Mouse (Mus musculus): ENCODE data around the gene Thra. TPM values are rescaled to one million over a fixed set of nuclear protein-coding genes. Genes with fewer than 3 reads are reported as not detected.

Gene Thra
- polyA plus RNA-seq, 1 experiment from 2014 or later = 32.4 TPM

GRCm38 (mm10) chr11:98810686-98811085, 70.2 kb downstream of the Thra start:
- Histone ChIP-seq H3K27ac (ENCODE audit: low read depth, low read length) (no peak overlapping the region), H3K4me1 (replicated peaks; ENCODE audit: control insufficient read depth, insufficient read depth, low read length) (no peaks in the 10 kb centered on the region), H3K36me3 (ENCODE audit: control insufficient read depth, insufficient read depth) (peaks cover 36% of the 10 kb centered on the region), H3K9me3 (ENCODE audit: control insufficient read depth) (no peaks in the 10 kb centered on the region), H3K27me3 (replicated peaks; ENCODE audit: control insufficient read depth, insufficient read depth, low read length) (no peaks in the 10 kb centered on the region), H3K9ac (ENCODE audit: low read depth, low read length) (peak overlapping the region; percentile 84; the same call in 1 of the 2 replicates), H3K4me3 (ENCODE audit: low read depth, low read length) (peak overlapping the region; percentile 84), H3K4me2 (replicated peaks; ENCODE audit: low read depth) (peak overlapping the region; percentile 79)
- ATAC-seq = no peak
- no peak for TF ChIP-seq CTCF (IDR thresholded peaks at IDR 0.05; ENCODE audit: low read depth)
- WGBS = 41% methylated on average over 7 of the region's 7 CpGs

- Histone ChIP-seq H3K27me3 (replicated peaks; ENCODE audit: control insufficient read depth, insufficient read depth, low read length) (no peaks in the 10 kb centered on the region), H3K9ac (ENCODE audit: low read depth, low read length) (no peak overlapping the region), H3K27ac (ENCODE audit: low read depth, low read length) (no peak overlapping the region; the same call in 1 of the 2 replicates), H3K4me2 (replicated peaks; ENCODE audit: low read depth) (no peak overlapping the region), H3K9me3 (ENCODE audit: control insufficient read depth) (no peaks in the 10 kb centered on the region), H3K4me1 (replicated peaks; ENCODE audit: control insufficient read depth, insufficient read depth, low read length) (no peaks in the 10 kb centered on the region), H3K4me3 (ENCODE audit: low read depth, low read length) (no peak overlapping the region), H3K36me3 (ENCODE audit: control insufficient read depth, insufficient read depth) (peaks cover 75% of the 10 kb centered on the region)
- no peak for TF ChIP-seq CTCF (IDR thresholded peaks at IDR 0.05; ENCODE audit: low read depth)
- ATAC-seq = no peak
- 95% methylated on average over 1 of the region's 1 CpGs for WGBS
Measured at GRCm38 (mm10) chr11:98816706-98817239, 76.3 kb downstream of the Thra start.

Other genes with a start within 250 kb of the Thra start
- 0.20 and 0.24 TPM in 2 replicates for gene Ikzf3, start 194.6 kb upstream of the Thra start, polyA plus RNA-seq (2015; fragmentation: Nextera tagmentation; extraction: Ambion mirVana)
- 3.2 and 4.0 TPM in 2 replicates for gene Zpbp2, start 189.5 kb upstream of the Thra start, polyA plus RNA-seq (2015; fragmentation: Nextera tagmentation; extraction: Ambion mirVana)
- 139 and 150 TPM in 2 replicates for gene Ormdl3, start 153.3 kb upstream of the Thra start, polyA plus RNA-seq (2015; fragmentation: Nextera tagmentation; extraction: Ambion mirVana)
- not detected in 2 replicates for gene Lrrc3c, start 142.3 kb upstream of the Thra start, polyA plus RNA-seq (2015; fragmentation: Nextera tagmentation; extraction: Ambion mirVana)
- gene Gm12355, start 115.0 kb upstream of the Thra start, polyA plus RNA-seq (2015; fragmentation: Nextera tagmentation; extraction: Ambion mirVana) = 0.56 and 0.58 TPM in 2 replicates
- not detected in 2 replicates for gene Gsdma3, start 114.3 kb upstream of the Thra start, polyA plus RNA-seq (2015; fragmentation: Nextera tagmentation; extraction: Ambion mirVana)
- gene Gsdma2, start 93.9 kb upstream of the Thra start, polyA plus RNA-seq (2015; fragmentation: Nextera tagmentation; extraction: Ambion mirVana) = 0.14 and 0.16 TPM in 2 replicates
- 0.38 and 0.42 TPM in 2 replicates for gene Gsdma, start 76.3 kb upstream of the Thra start, polyA plus RNA-seq (2015; fragmentation: Nextera tagmentation; extraction: Ambion mirVana)
- gene Psmd3, start 58.1 kb upstream of the Thra start, polyA plus RNA-seq (2015; fragmentation: Nextera tagmentation; extraction: Ambion mirVana) = 95.5 and 96.2 TPM in 2 replicates
- 0.08 TPM in 1 of 2 replicates, not detected in the other for gene Csf3, start 39.4 kb upstream of the Thra start, polyA plus RNA-seq (2015; fragmentation: Nextera tagmentation; extraction: Ambion mirVana)
- gene Med24, start 11.2 kb upstream of the Thra start, polyA plus RNA-seq (2015; fragmentation: Nextera tagmentation; extraction: Ambion mirVana) = 14.7 and 18.5 TPM in 2 replicates
- 4.1 and 5.1 TPM in 2 replicates for gene Nr1d1, start 34.7 kb downstream of the Thra start, polyA plus RNA-seq (2015; fragmentation: Nextera tagmentation; extraction: Ambion mirVana)
- gene Msl1, start 54.9 kb downstream of the Thra start, polyA plus RNA-seq (2015; fragmentation: Nextera tagmentation; extraction: Ambion mirVana) = 12.6 and 15.1 TPM in 2 replicates
- gene Casc3, start 64.3 kb downstream of the Thra start, polyA plus RNA-seq (2015; fragmentation: Nextera tagmentation; extraction: Ambion mirVana) = 10.8 and 12.4 TPM in 2 replicates
- gene Rapgefl1, start 96.1 kb downstream of the Thra start, polyA plus RNA-seq (2015; fragmentation: Nextera tagmentation; extraction: Ambion mirVana) = 0.69 and 0.80 TPM in 2 replicates
- gene Wipf2, start 123.0 kb downstream of the Thra start, polyA plus RNA-seq (2015; fragmentation: Nextera tagmentation; extraction: Ambion mirVana) = 3.9 and 5.0 TPM in 2 replicates
- 4.0 and 4.5 TPM in 2 replicates for gene Cdc6, start 167.2 kb downstream of the Thra start, polyA plus RNA-seq (2015; fragmentation: Nextera tagmentation; extraction: Ambion mirVana)
- gene Rara, start 187.2 kb downstream of the Thra start, polyA plus RNA-seq (2015; fragmentation: Nextera tagmentation; extraction: Ambion mirVana) = 22.2 and 22.4 TPM in 2 replicates
- gene Gjd3, start 242.4 kb downstream of the Thra start, polyA plus RNA-seq (2015; fragmentation: Nextera tagmentation; extraction: Ambion mirVana) = 0.61 and 0.80 TPM in 2 replicates